Mouse (Mus musculus) midbrain, postnatal 0 days (tissue): ENCODE measurements around the gene Negr1. TPM values are rescaled to one million over a fixed set of nuclear protein-coding genes. Genes with fewer than 3 reads are reported as not detected.

Experiments
- ATAC-seq: fragments of 200-750 bp; cut with Nextera tagmentation; 2 replicates; pipeline ENCODE4 v1.8.0; 2017; ENCODE audit warnings: moderate number of reproducible peaks, mild to moderate bottlenecking, moderate TSS enrichment, moderate library complexity; ENCODE audit not compliant: low FRiP score
- DNase-seq: peaks from one replicate; pipeline ENCODE4 v3.0.0-alpha.2; 2015; ENCODE audit warnings: low spot score
- H3K27ac ChIP-seq: fragments of 300-500 bp; sonication (generic); 2 replicates; pipeline ENCODE4 v1.5.1; 2014; ENCODE audit warnings: low read depth, mild to moderate bottlenecking, low read length, mixed read lengths
- H3K27me3 ChIP-seq: fragments of 300-500 bp; sonication (generic); 2 replicates; pipeline ENCODE4 v1.6.1; 2014; ENCODE audit warnings: low read length, control low read depth, mixed read lengths; ENCODE audit not compliant: insufficient read depth
- H3K36me3 ChIP-seq: fragments of 300-500 bp; sonication (generic); 2 replicates; pipeline ENCODE4 v1.6.1; 2014; ENCODE audit warnings: low read length, control low read depth, mixed read lengths; ENCODE audit not compliant: insufficient read depth
- H3K4me1 ChIP-seq: fragments of 300-500 bp; sonication (generic); 2 replicates; pipeline ENCODE4 v1.6.1; 2014; ENCODE audit warnings: mild to moderate bottlenecking, control low read depth, antibody characterized with exemption, low read length, mixed read lengths; ENCODE audit not compliant: insufficient read depth
- H3K4me2 ChIP-seq: fragments of 300-500 bp; sonication (generic); 2 replicates; pipeline ENCODE4 v1.6.1; 2014; ENCODE audit warnings: low read depth, mild to moderate bottlenecking, low read length, mixed read lengths; ENCODE audit not compliant: poor library complexity, severe bottlenecking
- H3K4me3 ChIP-seq: fragments of 300-500 bp; sonication (generic); 2 replicates; pipeline ENCODE4 v1.5.1; 2014; ENCODE audit warnings: low read depth, mild to moderate bottlenecking, low read length, moderate library complexity
- H3K9ac ChIP-seq: fragments of 300-500 bp; sonication (generic); replicated peaks from 2 replicates; pipeline ENCODE4 v1.6.1; 2014; ENCODE audit warnings: mild to moderate bottlenecking, low read length, moderate library complexity, mixed read lengths; ENCODE audit not compliant: poor library complexity, severe bottlenecking
- H3K9me3 ChIP-seq: fragments of 300-500 bp; sonication (generic); 2 replicates; pipeline ENCODE4 v1.6.1; 2016; ENCODE audit warnings: low read length, control low read depth
- CTCF ChIP-seq: IDR thresholded peaks from 2 replicates; pipeline ENCODE4 v1.5.1; 2016; ENCODE audit warnings: antibody characterized with exemption, mild to moderate bottlenecking
- WGBS: fragments of 180-500 bp; shearing (Covaris S2); extraction: QIAGEN DNeasy Blood & Tissue Kit; methylation state at CpG from one replicate; pipeline ENCODE4 v1.1.7; 2014; 5-methylcytosine and 5-hydroxymethylcytosine counted together
- polyA plus RNA-seq: library from polyadenylated mRNA; unstranded; fragments of >200 nt; fragmentation: Nextera tagmentation; extraction: Ambion mirVana; gene quantifications from 2 replicates; pipeline ENCODE4 v1.2.1, GENCODE M21; 2015
- total RNA-seq: library from RNA; depleted of rRNA; stranded (reverse); fragments of >200 nt; gene quantifications from 2 replicates; pipeline ENCODE4 v1.2.3, GENCODE M21; 2014

Negr1 gene
- total and polyA plus RNA-seq, 2 experiments from 2014 or later, result 80.2 to 180 TPM

DNA sequence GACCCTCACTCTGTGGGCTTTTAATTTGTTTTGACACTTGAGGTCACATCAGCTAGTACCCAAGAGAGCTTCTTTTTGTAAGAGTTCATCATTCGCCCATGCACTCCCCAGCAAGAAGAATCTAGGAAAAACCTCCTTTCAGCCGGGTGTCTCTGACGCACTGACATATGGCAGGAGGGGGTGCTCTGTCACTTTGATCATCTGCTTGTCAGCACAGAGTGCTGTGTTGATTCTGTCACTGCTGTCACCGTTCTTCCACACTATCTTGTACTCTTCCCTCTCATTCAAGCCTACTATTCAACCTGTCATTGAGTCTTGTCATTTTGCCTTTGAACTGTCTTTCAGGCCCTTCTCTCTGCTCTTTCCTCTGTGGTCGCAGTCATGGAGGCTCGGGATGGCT is 385.8 kb downstream of the Negr1 start:
- Histone ChIP-seq H3K27ac (no peak overlapping the region), H3K4me3 (no peak overlapping the region), H3K4me1 (no peaks in the 10 kb centered on the region), H3K9ac (no peak overlapping the region), H3K27me3 (no peaks in the 10 kb centered on the region), H3K36me3 (no peaks in the 10 kb centered on the region), H3K9me3 (no peaks in the 10 kb centered on the region), H3K4me2 (no peak overlapping the region)
- no peak for DNase-seq
- 30% methylated on average over 6 of the region's 6 CpGs for WGBS
- no peak for TF ChIP-seq CTCF
- ATAC-seq, result peak; percentile 52; the same call in 1 of the 2 replicates

DNA sequence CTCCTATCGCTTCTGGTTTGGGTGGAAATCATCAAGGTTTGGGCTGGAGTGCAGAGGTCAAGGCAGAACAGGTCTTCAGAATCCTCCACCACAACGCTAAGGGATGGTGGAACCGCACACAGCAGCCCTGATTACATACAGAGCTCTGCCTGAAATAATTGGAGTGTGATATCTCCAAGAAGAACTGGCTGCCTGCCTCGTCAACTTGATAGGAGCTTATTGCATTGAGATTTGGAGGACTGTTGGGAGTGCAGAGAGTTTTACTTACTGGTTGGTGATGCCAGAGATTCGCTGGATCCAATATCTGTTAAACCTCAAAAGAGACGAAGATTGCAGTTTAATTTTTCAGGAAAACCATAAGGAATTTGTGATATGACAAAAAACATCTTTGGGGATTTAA is 391.4 kb downstream of the Negr1 start:
- no peak for TF ChIP-seq CTCF
- DNase-seq (peak; percentile 49), ATAC-seq (no peak)
- no peak overlapping the region for H3K4me3 ChIP-seq
- no peak overlapping the region for H3K4me2 ChIP-seq
- H3K4me1 ChIP-seq, result no peaks in the 10 kb centered on the region
- WGBS, result 77% methylated on average over 6 of the region's 6 CpGs
- H3K9me3 ChIP-seq, result no peaks in the 10 kb centered on the region
- H3K27ac ChIP-seq, result no peak overlapping the region
- no peaks in the 10 kb centered on the region for H3K27me3 ChIP-seq
- H3K9ac ChIP-seq, result no peak overlapping the region
- no peaks in the 10 kb centered on the region for H3K36me3 ChIP-seq

DNA sequence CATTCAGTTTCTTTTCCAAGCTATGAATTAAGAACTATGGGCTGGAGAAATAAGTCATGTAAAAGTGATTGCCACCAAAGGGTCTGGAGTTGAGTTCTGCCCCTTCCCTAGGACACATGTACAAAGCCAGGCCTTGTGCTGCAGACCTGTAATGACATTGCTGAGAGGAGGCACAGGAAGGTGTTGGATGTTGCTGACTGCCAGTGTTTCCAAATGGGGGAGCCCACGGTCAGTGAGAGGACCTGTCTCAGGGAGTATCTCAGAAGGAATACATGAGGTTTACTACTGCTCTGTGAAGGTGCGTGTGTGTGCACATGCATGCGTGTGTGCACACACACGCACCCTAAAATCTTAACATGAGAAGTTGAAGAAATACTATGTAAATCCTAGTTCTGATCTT is 393.5 kb downstream of the Negr1 start:
- H3K9ac ChIP-seq, result no peak overlapping the region
- ATAC-seq, result no peak

DNA sequence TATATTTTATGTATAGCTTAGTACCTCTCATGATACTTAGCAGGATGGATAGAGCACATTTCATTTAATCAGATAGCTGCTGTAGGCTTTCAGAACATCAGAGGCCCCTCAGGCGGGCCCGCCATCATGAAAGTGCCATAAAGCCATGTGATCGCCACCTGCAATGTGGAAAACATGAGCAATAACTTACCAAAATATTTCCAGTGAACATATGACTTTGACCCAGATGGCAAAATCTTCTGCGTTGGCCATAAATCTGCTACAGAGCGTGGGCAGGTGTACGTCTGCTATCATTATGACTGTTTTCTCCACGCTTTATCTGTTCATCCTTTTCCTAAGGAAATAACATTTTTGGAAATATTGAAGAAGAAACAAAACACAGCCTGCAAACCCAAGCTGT is 397.0 kb downstream of the Negr1 start:
- H3K27ac ChIP-seq, result no peak overlapping the region
- no peak overlapping the region for H3K4me3 ChIP-seq
- no peaks in the 10 kb centered on the region for H3K9me3 ChIP-seq
- H3K36me3 ChIP-seq, result no peaks in the 10 kb centered on the region
- no peaks in the 10 kb centered on the region for H3K27me3 ChIP-seq
- DNase-seq, result no peak
- no peaks in the 10 kb centered on the region for H3K4me1 ChIP-seq
- 95% methylated on average over 7 of the region's 7 CpGs for WGBS
- H3K4me2 ChIP-seq, result no peak overlapping the region
- no peak for TF ChIP-seq CTCF
- no peak overlapping the region for H3K9ac ChIP-seq
- ATAC-seq, result no peak

More for the DNA sequence above, 393.5 kb downstream of the Negr1 start:
- no peak for TF ChIP-seq CTCF
- H3K4me2 ChIP-seq, result no peak overlapping the region
- 0 out of 2 replicates have a peak overlapping the region, but pooled peaks have one; percentile 18 for H3K27ac ChIP-seq
- H3K27me3 ChIP-seq, result no peaks in the 10 kb centered on the region
- no peak overlapping the region for H3K4me3 ChIP-seq
- H3K4me1 ChIP-seq, result no peaks in the 10 kb centered on the region
- no peaks in the 10 kb centered on the region for H3K9me3 ChIP-seq
- DNase-seq, result no peak
- 89% methylated on average over 4 of the region's 4 CpGs for WGBS
- no peaks in the 10 kb centered on the region for H3K36me3 ChIP-seq

DNA sequence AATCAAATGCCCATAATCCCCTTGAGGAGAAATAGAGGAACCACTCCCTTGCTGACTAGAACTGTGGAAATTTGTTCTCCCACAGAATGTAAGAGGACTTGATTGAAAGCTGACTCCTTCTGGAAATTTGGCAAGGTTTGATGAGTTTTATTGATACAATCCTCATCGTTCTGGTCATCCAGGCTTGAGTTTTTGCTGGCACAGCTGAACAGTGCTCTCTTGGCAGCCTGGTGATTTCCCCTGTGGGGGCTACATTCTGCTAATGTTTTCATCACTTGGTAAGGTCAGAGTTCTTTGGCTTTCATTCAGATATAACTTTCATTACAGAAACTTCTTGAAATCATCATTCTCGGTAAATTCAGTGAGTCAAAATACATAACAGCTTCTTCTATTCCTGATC is 407.2 kb downstream of the Negr1 start:
- DNase-seq (no peak), ATAC-seq (no peak)
- H3K4me1 ChIP-seq, result no peaks in the 10 kb centered on the region
- H3K4me2 ChIP-seq, result no peak overlapping the region
- TF ChIP-seq CTCF, result no peak
- WGBS, result 76% methylated on average over 2 of the region's 2 CpGs
- H3K9ac ChIP-seq, result no peak overlapping the region
- H3K27ac ChIP-seq, result no peak overlapping the region
- H3K4me3 ChIP-seq, result no peak overlapping the region
- H3K27me3 ChIP-seq, result no peaks in the 10 kb centered on the region
- H3K36me3 ChIP-seq, result no peaks in the 10 kb centered on the region
- no peaks in the 10 kb centered on the region for H3K9me3 ChIP-seq

DNA sequence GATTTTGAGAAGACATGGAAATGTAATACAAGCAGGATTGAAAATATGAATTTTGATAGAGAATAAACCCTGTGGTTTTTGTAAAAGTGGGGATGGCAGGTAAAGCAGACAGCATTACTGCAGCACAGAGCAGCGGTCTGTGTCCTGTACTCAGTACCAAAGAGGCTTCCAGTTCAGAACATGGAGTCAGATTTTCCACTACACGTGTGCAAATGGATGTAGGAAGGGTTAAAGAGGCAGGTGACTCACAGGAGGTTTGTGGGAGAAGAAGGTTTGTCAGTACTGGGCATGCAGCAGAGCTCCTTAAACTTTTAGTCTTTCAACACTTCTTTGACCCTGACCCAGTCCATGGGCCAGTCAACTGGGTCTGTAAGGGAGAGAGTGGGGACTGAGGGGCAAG is 409.5 kb downstream of the Negr1 start:
- H3K36me3 ChIP-seq, result no peaks in the 10 kb centered on the region
- H3K4me1 ChIP-seq, result no peaks in the 10 kb centered on the region
- no peak overlapping the region for H3K4me2 ChIP-seq
- no peak overlapping the region for H3K27ac ChIP-seq
- no peaks in the 10 kb centered on the region for H3K9me3 ChIP-seq
- ATAC-seq (no peak), DNase-seq (no peak)
- no peaks in the 10 kb centered on the region for H3K27me3 ChIP-seq
- no peak overlapping the region for H3K9ac ChIP-seq
- no peak overlapping the region for H3K4me3 ChIP-seq
- TF ChIP-seq CTCF, result no peak
- WGBS, result 82% methylated on average over 2 of the region's 2 CpGs
